Mouse (Mus musculus): ENCODE results near the gene Trmt10c. TPM values are rescaled to one million over a fixed set of nuclear protein-coding genes. Genes with fewer than 3 reads are reported as not detected.

The Trmt10c gene
- 2.6 and 3.1 TPM in 2 replicates for polyA plus RNA-seq (2012; rRNA removed)

DNA sequence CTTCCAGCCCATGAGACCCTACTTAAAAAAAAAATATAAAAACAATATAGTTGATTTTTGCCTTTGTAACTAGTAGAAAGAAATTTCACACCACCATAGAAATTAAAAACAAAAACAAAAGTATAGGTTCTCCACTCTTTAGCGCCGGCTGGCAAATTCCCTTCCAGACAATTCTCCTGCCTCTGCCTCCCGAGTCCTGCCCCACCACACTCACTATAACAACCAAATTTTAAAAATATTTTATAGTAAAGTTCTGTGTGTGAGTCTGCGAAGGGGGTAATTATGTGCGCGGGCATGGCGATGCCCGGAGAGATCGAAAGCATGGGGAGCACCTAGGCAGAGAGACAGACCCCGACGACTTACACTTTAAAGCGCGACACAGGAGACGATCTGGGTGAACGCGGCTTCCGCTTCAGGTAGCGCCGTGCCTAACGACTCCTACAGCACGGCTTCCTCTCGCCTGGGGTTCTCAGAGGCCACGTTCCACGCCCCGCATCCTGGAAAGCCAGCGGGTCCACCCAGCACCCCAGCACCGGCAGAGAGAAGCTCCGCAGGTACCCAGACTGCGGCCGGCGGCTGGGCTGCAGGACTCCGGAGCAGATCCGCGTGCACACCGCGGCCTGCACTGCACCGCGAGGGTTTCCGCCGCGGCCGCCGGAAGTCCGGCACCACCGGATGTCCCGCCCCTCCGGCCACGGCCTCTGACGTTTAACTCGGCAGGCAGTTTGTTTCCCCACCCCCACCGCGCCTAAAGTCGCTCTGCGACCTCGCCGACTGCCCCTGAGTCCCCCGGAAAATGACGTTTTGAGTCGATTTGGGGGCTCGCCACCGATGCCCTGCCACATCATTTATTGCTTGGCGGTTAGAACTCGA is at the start of gene Trmt10c:
Trmt10c (minus strand) TSS at position 682 of the 873 bp plus-strand sequence.
- no peak for TF ChIP-seq CTCF (IDR thresholded peaks at IDR 0.05; ENCODE audit: extremely low read depth, insufficient read depth, insufficient read length, insufficient replicate concordance)
- peak; percentile 75 for TF ChIP-seq POLR2A (IDR thresholded peaks at IDR 0.05; ENCODE audit: low read depth, low read length)
- DNase-seq (ENCODE audit: low read depth in 1 of 2, low spot score in 2 of 2): peak; percentile 85 to 94
- Histone ChIP-seq H3K27me3 (ENCODE audit: control insufficient read depth, insufficient read depth, low read length) (no peaks in the 10 kb centered on the region), H3K4me1 (ENCODE audit: control insufficient read depth, insufficient read depth, insufficient read length) (peaks cover 4% of the 10 kb centered on the region), H3K27ac (ENCODE audit: insufficient read depth, low read length) (peak within 1 kb of the TSS; percentile 96), H3K36me3 (ENCODE audit: control insufficient read depth, insufficient read depth, low read length) (peaks cover 6% of the 10 kb centered on the region; the same call in 1 of the 2 replicates), H3K4me3 (ENCODE audit: extremely low read depth, insufficient read depth, insufficient read length) (peak within 1 kb of the TSS; percentile 95)
- WGBS: under 1% methylated on average over 63 of the region's 63 CpGs

DNA sequence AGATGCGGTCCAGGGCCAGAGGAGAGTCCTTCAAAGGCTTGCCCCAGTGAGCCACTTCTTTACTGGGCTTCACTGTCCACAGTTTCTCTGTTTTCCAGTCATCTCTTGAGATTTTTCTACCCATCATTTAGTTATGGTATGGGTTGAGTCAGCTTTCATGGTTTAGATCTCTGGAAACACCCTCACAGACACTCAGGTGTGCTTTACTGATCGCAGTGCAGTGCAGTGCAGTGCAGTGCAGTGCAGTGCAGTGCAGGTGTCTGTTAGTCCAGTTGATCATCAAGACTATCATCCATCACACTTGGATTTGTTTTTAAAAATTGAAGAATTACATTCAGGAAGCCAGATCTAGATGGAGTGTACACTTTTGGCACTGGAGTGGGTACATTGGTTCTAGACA is 48.7 kb upstream of the Trmt10c start:
- no peak overlapping the region for H3K27ac ChIP-seq (ENCODE audit: insufficient read depth, low read length)
- 99% methylated on average over 2 of the region's 2 CpGs for WGBS
- no peaks in the 10 kb centered on the region for H3K27me3 ChIP-seq (ENCODE audit: control insufficient read depth, insufficient read depth, low read length)
- DNase-seq (ENCODE audit: low read depth in 1 of 2, low spot score in 2 of 2): no peak
- H3K36me3 ChIP-seq (ENCODE audit: control insufficient read depth, insufficient read depth, low read length): peaks cover 2% of the 10 kb centered on the region
- no peaks in the 10 kb centered on the region for H3K4me1 ChIP-seq (ENCODE audit: control insufficient read depth, insufficient read depth, insufficient read length)
- TF ChIP-seq CTCF (IDR thresholded peaks at IDR 0.05; ENCODE audit: extremely low read depth, insufficient read depth, insufficient read length, insufficient replicate concordance) (no peak), POLR2A (IDR thresholded peaks at IDR 0.05; ENCODE audit: low read depth, low read length) (no peak)
- H3K4me3 ChIP-seq (ENCODE audit: extremely low read depth, insufficient read depth, insufficient read length): no peak overlapping the region

DNA sequence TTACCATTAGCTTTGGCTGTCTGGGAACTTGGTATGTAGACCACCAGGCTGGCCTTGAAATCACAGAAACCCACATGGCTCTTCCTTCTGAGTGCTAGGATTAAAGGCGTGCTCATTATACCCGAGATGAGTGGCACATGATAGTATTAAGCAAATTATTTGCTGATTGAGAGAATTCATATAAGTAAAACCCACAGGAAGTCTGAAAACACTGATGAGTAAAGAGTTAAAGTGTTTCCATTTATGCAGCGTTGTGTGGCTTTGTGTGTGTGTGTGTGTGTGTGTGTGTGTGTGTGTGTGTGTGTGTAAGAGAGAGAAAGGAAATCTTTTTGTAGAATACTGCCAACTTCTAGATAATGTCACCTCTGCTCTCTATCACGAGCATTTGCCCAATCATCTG is 44.1 kb upstream of the Trmt10c start:
- DNase-seq (ENCODE audit: low read depth in 1 of 2, low spot score in 2 of 2): no peak

DNA sequence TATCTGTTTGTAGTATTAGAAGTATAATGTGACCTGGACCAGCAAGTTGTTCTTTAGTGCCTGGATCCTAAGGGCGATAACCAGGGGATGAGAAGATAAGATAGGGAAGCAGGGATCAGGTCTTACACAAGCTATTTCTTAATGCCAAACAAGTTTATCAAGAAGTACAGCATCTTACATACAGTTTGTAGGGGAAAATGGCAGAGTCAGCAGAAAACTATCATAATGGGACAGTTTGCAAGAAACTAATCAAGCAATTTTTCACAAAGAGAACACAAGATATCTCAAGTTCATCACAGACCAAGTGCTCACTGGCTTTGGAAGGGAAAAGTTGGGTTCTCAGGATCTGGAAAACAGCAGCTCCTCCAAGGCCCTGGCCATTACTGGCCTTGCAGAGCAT is 41.8 kb upstream of the Trmt10c start:
- no peaks in the 10 kb centered on the region for H3K36me3 ChIP-seq (ENCODE audit: control insufficient read depth, insufficient read depth, low read length)
- DNase-seq (ENCODE audit: low read depth in 1 of 2, low spot score in 2 of 2): no peak
- no peak overlapping the region for H3K4me3 ChIP-seq (ENCODE audit: extremely low read depth, insufficient read depth, insufficient read length)
- TF ChIP-seq CTCF (IDR thresholded peaks at IDR 0.05; ENCODE audit: extremely low read depth, insufficient read depth, insufficient read length, insufficient replicate concordance) (no peak), POLR2A (IDR thresholded peaks at IDR 0.05; ENCODE audit: low read depth, low read length) (no peak)
- H3K27ac ChIP-seq (ENCODE audit: insufficient read depth, low read length): no peak overlapping the region
- H3K4me1 ChIP-seq (ENCODE audit: control insufficient read depth, insufficient read depth, insufficient read length): peaks cover 2% of the 10 kb centered on the region; the same call in 1 of the 2 replicates
- H3K27me3 ChIP-seq (ENCODE audit: control insufficient read depth, insufficient read depth, low read length): no peaks in the 10 kb centered on the region
- 95% methylated on average over 1 of the region's 1 CpGs for WGBS

More for the DNA sequence above, 44.1 kb upstream of the Trmt10c start:
- H3K36me3 ChIP-seq (ENCODE audit: control insufficient read depth, insufficient read depth, low read length): no peaks in the 10 kb centered on the region; the same call in 1 of the 2 replicates
- no peak overlapping the region for H3K4me3 ChIP-seq (ENCODE audit: extremely low read depth, insufficient read depth, insufficient read length)
- H3K27me3 ChIP-seq (ENCODE audit: control insufficient read depth, insufficient read depth, low read length): no peaks in the 10 kb centered on the region
- TF ChIP-seq CTCF (IDR thresholded peaks at IDR 0.05; ENCODE audit: extremely low read depth, insufficient read depth, insufficient read length, insufficient replicate concordance) (no peak), POLR2A (IDR thresholded peaks at IDR 0.05; ENCODE audit: low read depth, low read length) (no peak)
- 76% methylated on average over 4 of the region's 4 CpGs for WGBS
- no peaks in the 10 kb centered on the region for H3K4me1 ChIP-seq (ENCODE audit: control insufficient read depth, insufficient read depth, insufficient read length)
- no peak overlapping the region for H3K27ac ChIP-seq (ENCODE audit: insufficient read depth, low read length)

DNA sequence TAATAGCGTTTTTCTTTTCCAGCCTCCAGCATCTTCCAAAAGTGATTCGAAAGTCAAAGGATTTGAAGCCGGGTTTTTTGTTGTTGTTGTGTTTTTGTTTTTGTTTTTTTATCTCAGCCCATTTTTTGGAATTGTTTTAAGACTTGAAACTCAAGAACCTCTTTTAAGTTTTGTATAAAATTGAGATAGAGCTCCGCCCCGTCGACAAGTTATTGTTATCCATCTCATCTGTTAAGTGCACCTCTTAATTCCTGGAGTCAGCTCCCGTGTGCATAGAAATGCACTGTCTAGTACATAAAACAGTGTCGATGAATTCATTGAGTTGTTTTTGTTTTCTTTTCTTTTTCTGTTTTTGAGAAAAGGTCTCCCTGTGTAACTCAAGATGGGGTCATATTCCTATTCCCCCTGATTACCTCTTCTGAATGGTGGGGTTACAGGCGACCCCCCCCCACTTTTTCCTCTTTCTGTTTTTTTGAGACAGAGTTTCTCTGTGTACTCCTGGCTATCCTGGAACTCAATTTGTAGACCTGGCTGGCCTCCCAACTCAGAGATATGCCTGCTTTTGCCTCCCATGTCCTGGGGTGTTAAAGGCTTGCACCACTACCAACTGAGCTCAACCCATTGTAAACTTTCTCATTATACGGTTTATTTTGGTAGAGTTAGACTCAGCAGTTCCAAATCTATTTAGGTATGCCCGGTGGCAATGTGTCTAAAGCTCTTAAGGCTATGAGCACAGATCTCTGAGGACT is 38.7 kb upstream of the Trmt10c start:
- Histone ChIP-seq H3K4me1 (ENCODE audit: control insufficient read depth, insufficient read depth, insufficient read length) (peaks cover 2% of the 10 kb centered on the region; the same call in 1 of the 2 replicates), H3K36me3 (ENCODE audit: control insufficient read depth, insufficient read depth, low read length) (no peaks in the 10 kb centered on the region), H3K27me3 (ENCODE audit: control insufficient read depth, insufficient read depth, low read length) (no peaks in the 10 kb centered on the region), H3K4me3 (ENCODE audit: extremely low read depth, insufficient read depth, insufficient read length) (peak overlapping the region; percentile 100), H3K27ac (ENCODE audit: insufficient read depth, low read length) (peak overlapping the region; percentile 96)
- DNase-seq (ENCODE audit: low read depth in 1 of 2, low spot score in 2 of 2): no peak
- WGBS: 10% methylated on average over 11 of the region's 11 CpGs
- no peak for TF ChIP-seq CTCF (IDR thresholded peaks at IDR 0.05; ENCODE audit: extremely low read depth, insufficient read depth, insufficient read length, insufficient replicate concordance)
- TF ChIP-seq POLR2A (IDR thresholded peaks at IDR 0.05; ENCODE audit: low read depth, low read length): no peak

DNA sequence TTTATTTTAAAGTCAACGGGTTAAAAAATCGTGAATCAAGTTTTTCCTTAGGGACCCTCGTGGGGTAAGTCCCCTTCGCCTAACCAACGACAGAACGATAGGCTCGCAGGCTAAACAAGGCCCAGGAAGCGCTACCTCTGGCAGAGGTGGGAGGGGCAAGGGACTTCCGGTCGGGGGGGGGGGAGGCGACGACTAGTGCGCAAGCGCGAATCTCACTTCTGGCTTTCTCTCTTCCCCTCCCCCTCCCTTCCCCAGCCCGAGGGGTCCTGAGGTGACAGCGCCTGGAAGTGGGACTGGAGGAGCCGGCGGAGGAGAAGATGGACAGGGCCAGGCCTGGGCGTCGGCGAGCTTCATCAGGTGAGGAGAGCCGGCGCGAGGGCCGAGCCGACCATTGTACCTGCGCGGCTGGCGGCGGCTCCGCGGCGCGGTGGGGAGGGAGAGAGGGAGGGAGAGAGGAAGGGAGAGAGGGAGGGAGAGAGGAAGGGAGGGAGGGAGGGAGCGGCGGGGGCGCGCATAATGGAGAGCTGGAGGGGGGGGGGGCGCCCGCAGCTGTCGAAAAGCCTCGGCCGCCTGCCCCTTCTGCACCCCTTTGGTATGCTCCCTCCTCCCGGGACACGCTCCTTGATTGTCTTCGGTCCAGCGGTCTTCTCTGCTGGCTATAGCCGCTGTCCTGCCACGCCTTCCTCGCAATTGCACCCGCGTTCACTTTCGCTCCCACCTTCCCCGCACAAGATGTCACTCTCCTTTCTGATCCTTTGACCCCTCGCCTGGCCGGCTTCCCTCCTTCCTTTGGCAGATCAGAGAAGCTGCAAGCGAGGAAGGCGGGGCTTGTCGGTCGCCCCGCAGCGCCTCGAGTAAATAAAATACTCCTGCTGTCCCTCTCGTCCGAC is 37.8 kb upstream of the Trmt10c start:
- Histone ChIP-seq H3K27me3 (ENCODE audit: control insufficient read depth, insufficient read depth, low read length) (no peaks in the 10 kb centered on the region), H3K36me3 (ENCODE audit: control insufficient read depth, insufficient read depth, low read length) (no peaks in the 10 kb centered on the region), H3K27ac (ENCODE audit: insufficient read depth, low read length) (peak overlapping the region; percentile 96), H3K4me3 (ENCODE audit: extremely low read depth, insufficient read depth, insufficient read length) (peak overlapping the region; percentile 100), H3K4me1 (ENCODE audit: control insufficient read depth, insufficient read depth, insufficient read length) (peaks cover 2% of the 10 kb centered on the region; the same call in 1 of the 2 replicates)
- DNase-seq (ENCODE audit: low read depth in 1 of 2, low spot score in 2 of 2): peak; percentile 71 to 74
- no peak for TF ChIP-seq CTCF (IDR thresholded peaks at IDR 0.05; ENCODE audit: extremely low read depth, insufficient read depth, insufficient read length, insufficient replicate concordance)
- TF ChIP-seq POLR2A (IDR thresholded peaks at IDR 0.05; ENCODE audit: low read depth, low read length): no peak
- under 1% methylated on average over 50 of the region's 66 CpGs for WGBS

Data from spleen, adult 2 months (tissue).